Mouse (Mus musculus) forebrain, embryonic 13.5 days (tissue): Measurements from ENCODE around the gene Gm49380. TPM values are rescaled to one million over a fixed set of nuclear protein-coding genes. Genes with fewer than 3 reads are reported as not detected.

Source experiments
- ATAC-seq: fragments of 200-750 bp; cut with Nextera tagmentation; 2 replicates; pipeline ENCODE4 v1.8.0; 2017
- H3K27ac ChIP-seq: fragments of 300-500 bp; sonication (generic); 2 replicates; pipeline ENCODE4 v1.5.1; 2015; ENCODE audit warnings: inconsistent platforms, mild to moderate bottlenecking, moderate library complexity
- H3K27me3 ChIP-seq: fragments of 300-500 bp; sonication (generic); 2 replicates; pipeline ENCODE4 v1.6.1; 2015; ENCODE audit warnings: mild to moderate bottlenecking, inconsistent platforms
- H3K36me3 ChIP-seq: fragments of 300-500 bp; sonication (generic); 2 replicates; pipeline ENCODE4 v1.6.1; 2015; ENCODE audit warnings: mild to moderate bottlenecking, inconsistent platforms; ENCODE audit not compliant: poor library complexity, severe bottlenecking
- H3K4me1 ChIP-seq: fragments of 300-500 bp; sonication (generic); 2 replicates; pipeline ENCODE4 v1.6.1; 2015; ENCODE audit warnings: inconsistent platforms
- H3K4me2 ChIP-seq: fragments of 300-500 bp; sonication (generic); 2 replicates; pipeline ENCODE4 v1.6.1; 2015; ENCODE audit warnings: inconsistent platforms, mild to moderate bottlenecking, moderate library complexity
- H3K4me3 ChIP-seq: fragments of 300-500 bp; sonication (generic); 2 replicates; pipeline ENCODE4 v1.5.1; 2015; ENCODE audit warnings: mild to moderate bottlenecking, inconsistent platforms
- H3K9ac ChIP-seq: fragments of 300-500 bp; sonication (generic); 2 replicates; pipeline ENCODE4 v1.6.1; 2015; ENCODE audit warnings: mild to moderate bottlenecking, inconsistent platforms
- H3K9me3 ChIP-seq: fragments of 300-500 bp; sonication (generic); replicated peaks from 2 replicates; pipeline ENCODE4 v1.6.1; 2016; ENCODE audit warnings: inconsistent platforms
- WGBS: fragments of 180-500 bp; shearing (Covaris S2); methylation state at CpG from one replicate; pipeline ENCODE4 v1.1.7; 2015; 5-methylcytosine and 5-hydroxymethylcytosine counted together
- polyA plus RNA-seq: library from polyadenylated mRNA; unstranded; fragments of >200 nt; fragmentation: Nextera tagmentation; extraction: Ambion mirVana; gene quantifications from 2 replicates; pipeline ENCODE4 v1.2.1, GENCODE M21; 2015

Gm49380 gene
- polyA plus RNA-seq, 1 experiment from 2014 or later: not detected

DNA sequence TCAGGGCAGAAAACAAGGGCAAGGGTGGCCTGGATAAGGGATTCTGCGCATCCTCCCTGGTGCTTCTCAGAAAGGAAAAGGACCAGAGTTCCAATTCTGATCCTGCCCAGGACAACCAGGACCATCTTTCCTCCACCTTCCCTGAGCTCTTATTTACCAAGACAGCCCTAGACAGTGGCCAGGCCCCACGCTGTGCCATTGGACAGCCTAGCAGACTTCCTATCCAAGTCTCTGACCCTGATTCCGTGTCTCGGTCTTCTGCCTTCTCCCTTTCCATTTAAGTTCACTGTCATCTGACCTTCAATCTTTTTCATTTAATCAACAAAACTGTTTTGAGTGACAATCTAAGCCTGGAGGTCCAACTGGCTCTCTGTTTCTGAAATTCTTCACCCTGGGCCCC, 6.7 kb downstream of the Gm49380 start:
- ATAC-seq: no peak
- Histone ChIP-seq H3K36me3 (peaks cover 37% of the 10 kb centered on the region), H3K9ac (no peak overlapping the region), H3K4me3 (no peak overlapping the region), H3K27ac (peak overlapping the region; percentile 41; the same call in 1 of the 2 replicates), H3K27me3 (no peaks in the 10 kb centered on the region), H3K4me1 (peaks cover 51% of the 10 kb centered on the region), H3K9me3 (no peaks in the 10 kb centered on the region), H3K4me2 (peak overlapping the region; percentile 46)
- WGBS: 68% methylated on average over 4 of the region's 4 CpGs

DNA sequence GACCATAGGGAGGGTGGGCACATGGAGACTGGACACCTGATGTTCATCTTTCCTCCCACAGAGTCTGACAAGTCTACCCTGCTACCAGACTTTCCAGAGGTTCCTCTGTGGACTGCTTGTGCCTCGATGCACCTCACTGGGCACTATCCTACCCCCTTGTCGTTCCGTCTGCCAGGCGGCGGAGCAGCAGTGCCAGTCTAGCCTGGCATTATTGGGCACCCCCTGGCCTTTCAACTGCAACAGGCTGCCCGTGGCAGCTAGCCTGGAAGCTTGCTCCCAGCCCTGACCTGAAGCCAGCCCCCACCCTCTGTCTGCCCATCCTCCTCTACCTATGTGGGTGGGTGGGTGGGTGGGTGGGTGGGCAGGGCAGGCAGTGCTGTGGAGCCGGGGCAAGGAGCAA, 7.1 kb downstream of the Gm49380 start:
- H3K27me3 ChIP-seq: no peaks in the 10 kb centered on the region
- H3K27ac ChIP-seq: 0 out of 2 replicates have a peak overlapping the region, but pooled peaks have one; percentile 41
- H3K9me3 ChIP-seq: no peaks in the 10 kb centered on the region
- no peak overlapping the region for H3K4me3 ChIP-seq
- peaks cover 37% of the 10 kb centered on the region for H3K36me3 ChIP-seq
- peaks cover 50% of the 10 kb centered on the region for H3K4me1 ChIP-seq
- WGBS: 94% methylated on average over 6 of the region's 7 CpGs
- no peak overlapping the region for H3K4me2 ChIP-seq
- H3K9ac ChIP-seq: no peak overlapping the region
- ATAC-seq: no peak

DNA sequence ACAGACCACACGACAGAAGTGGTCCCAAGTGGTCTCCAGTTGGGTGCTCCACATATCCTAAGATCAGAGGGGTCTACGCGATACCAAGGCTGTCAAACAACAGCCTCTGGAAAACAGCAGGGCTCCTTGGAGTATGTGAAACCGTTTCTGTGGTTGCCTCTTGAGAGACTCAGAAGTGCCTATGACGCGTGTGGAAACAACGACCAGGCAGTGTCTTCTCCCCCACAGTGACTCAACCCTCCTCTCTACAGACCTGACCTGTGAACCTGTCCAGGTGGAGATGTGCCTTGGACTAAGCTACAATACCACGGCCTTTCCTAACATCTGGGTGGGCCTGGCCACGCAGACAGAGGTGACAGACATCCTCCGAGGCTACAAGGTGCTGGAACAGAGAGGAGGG, 7.5 kb downstream of the Gm49380 start:
- H3K9me3 ChIP-seq: no peaks in the 10 kb centered on the region
- 88% methylated on average over 10 of the region's 10 CpGs for WGBS
- no peak overlapping the region for H3K9ac ChIP-seq
- no peak overlapping the region for H3K4me3 ChIP-seq
- ATAC-seq: no peak
- no peak overlapping the region for H3K4me2 ChIP-seq
- peaks cover 48% of the 10 kb centered on the region for H3K4me1 ChIP-seq
- no peaks in the 10 kb centered on the region for H3K27me3 ChIP-seq
- H3K27ac ChIP-seq: no peak overlapping the region
- peaks cover 37% of the 10 kb centered on the region for H3K36me3 ChIP-seq

DNA sequence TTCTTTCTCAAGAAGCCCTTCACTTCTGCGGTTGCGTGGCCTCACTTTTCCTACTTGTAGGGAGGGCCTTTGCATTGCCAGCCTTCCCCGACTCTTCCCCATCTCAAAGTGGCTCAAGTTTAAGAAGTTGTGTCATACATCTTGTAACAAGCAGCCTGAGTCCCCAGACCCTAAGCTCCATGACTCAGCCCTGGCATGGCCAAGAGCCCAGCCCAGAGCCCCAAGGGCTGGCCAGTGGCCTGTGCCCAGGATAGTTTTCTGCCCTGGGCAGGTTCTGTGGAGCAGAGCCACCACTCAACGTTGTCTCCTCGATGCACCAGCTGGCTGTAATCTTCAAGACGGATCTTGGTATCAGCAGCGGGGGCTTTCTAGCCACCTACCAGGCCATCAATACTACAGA, 8.4 kb downstream of the Gm49380 start:
- Histone ChIP-seq H3K4me2 (no peak overlapping the region), H3K36me3 (peaks cover 37% of the 10 kb centered on the region), H3K27ac (no peak overlapping the region), H3K27me3 (no peaks in the 10 kb centered on the region), H3K9ac (no peak overlapping the region), H3K4me3 (no peak overlapping the region), H3K4me1 (peaks cover 39% of the 10 kb centered on the region), H3K9me3 (no peaks in the 10 kb centered on the region)
- ATAC-seq: no peak
- WGBS: 94% methylated on average over 7 of the region's 7 CpGs

DNA sequence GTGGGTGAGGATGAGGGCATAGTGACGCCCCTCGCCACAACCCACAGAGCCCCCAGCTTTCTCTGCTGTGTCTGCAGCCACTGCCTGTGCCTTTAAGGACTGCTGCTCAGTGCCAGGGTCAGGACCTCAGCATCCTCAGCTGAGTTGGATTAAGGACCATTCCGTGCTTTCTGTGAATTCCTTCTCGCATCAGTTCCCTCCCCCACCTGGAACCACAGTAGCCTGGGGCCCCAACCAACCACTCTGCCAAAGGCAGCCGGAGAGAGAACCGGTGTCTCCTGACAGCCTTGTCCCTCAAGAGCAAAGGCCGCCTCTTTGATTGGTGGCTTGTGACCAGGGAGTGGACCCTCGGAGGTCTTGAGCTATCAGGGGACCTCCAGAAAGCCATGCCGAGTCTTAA, 11.8 kb downstream of the Gm49380 start, which contains the start of gene Mfrp:
Gene Mfrp (plus strand): TSS at position 240 of the 400 bp plus-strand sequence.
- H3K4me3 ChIP-seq: no peak within 1 kb of the TSS
- H3K9ac ChIP-seq: no peak within 1 kb of the TSS
- H3K9me3 ChIP-seq: no peaks in the 10 kb centered on the region
- ATAC-seq: no peak
- peaks cover 30% of the 10 kb centered on the region for H3K36me3 ChIP-seq
- no peak within 1 kb of the TSS for H3K27ac ChIP-seq
- peaks cover 15% of the 10 kb centered on the region for H3K4me1 ChIP-seq
- WGBS: 57% methylated on average over 9 of the region's 9 CpGs
- no peak within 1 kb of the TSS for H3K4me2 ChIP-seq
- H3K27me3 ChIP-seq: no peaks in the 10 kb centered on the region

DNA sequence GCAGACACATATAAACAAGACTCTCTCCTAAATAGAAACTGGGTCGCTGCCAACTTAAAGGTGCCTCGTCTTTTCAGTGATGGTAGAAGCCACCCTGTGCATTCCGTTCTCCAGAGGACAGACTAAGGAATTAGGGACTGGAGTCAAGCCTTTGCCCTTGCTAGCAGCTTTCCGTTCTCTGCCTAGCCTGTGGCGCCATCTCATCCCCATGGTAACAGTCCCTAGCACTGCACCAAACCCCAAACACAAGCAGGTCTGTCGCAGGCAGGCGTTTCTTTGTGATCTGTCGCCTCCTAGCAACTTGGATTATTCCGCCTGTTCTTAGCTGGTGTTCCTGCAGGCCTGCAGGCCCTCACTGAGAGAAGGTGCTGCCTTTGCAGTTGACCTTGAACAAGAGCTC, 16.8 kb downstream of the Gm49380 start:
- Histone ChIP-seq H3K4me2 (0 out of 2 replicates have a peak overlapping the region, but pooled peaks have one; percentile 11), H3K36me3 (no peaks in the 10 kb centered on the region; the same call in 1 of the 2 replicates), H3K9me3 (no peaks in the 10 kb centered on the region), H3K27me3 (no peaks in the 10 kb centered on the region), H3K4me3 (no peak overlapping the region), H3K4me1 (peaks cover 17% of the 10 kb centered on the region), H3K9ac (no peak overlapping the region), H3K27ac (0 out of 2 replicates have a peak overlapping the region, but pooled peaks have one; percentile 57)
- ATAC-seq: peak; percentile 59
- 12% methylated on average over 9 of the region's 9 CpGs for WGBS

DNA sequence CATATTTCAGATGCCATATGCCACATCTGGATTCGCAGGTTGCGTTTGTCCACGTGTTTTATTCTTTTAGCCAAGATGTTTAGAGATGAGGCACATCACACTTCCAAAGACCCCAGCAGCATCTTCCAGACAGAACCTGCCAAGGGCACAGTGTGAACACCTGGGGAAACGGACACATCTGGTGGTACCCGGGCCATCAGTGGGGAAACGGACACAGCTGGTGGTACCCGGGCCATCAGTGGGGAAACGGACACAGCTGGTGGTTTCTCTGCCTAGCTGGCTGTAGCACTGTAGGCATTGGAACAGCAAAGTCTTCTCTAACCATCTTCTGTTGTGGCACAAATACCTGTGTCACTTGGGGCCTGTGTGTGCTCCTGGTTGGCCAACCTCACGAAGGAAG, 17.5 kb downstream of the Gm49380 start:
- H3K27ac ChIP-seq: no peak overlapping the region
- no peak overlapping the region for H3K4me2 ChIP-seq
- H3K9ac ChIP-seq: no peak overlapping the region
- no peak overlapping the region for H3K4me3 ChIP-seq
- H3K27me3 ChIP-seq: no peaks in the 10 kb centered on the region
- 90% methylated on average over 9 of the region's 9 CpGs for WGBS
- no peaks in the 10 kb centered on the region for H3K9me3 ChIP-seq
- peaks cover 17% of the 10 kb centered on the region for H3K4me1 ChIP-seq
- no peaks in the 10 kb centered on the region; the same call in 1 of the 2 replicates for H3K36me3 ChIP-seq
- ATAC-seq: no peak

DNA sequence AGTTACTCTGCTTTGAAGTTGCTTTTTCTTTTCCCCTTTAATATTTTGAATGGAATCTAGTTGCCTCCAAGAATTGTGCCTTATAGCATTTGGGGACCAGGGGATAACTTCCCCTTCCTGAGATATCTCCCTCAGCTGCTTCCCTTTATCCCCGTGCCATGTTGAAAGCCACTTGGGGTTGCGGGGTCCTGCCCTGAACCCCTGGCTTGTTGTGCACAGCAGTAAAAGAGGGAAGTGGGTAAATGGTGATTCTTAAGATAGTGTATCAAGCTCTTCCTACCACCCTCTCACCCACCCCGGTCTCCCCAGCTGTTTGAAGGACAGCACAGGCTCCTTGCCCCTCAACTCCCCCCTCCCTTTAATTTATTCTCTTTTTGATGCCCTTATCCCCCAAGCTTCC, 18.6 kb downstream of the Gm49380 start:
- no peaks in the 10 kb centered on the region; the same call in 1 of the 2 replicates for H3K36me3 ChIP-seq
- no peak for ATAC-seq
- H3K4me3 ChIP-seq: no peak overlapping the region
- H3K4me2 ChIP-seq: no peak overlapping the region
- 92% methylated on average over 3 of the region's 3 CpGs for WGBS
- no peak overlapping the region for H3K9ac ChIP-seq
- H3K9me3 ChIP-seq: no peaks in the 10 kb centered on the region
- peaks cover 17% of the 10 kb centered on the region for H3K4me1 ChIP-seq
- H3K27ac ChIP-seq: no peak overlapping the region
- H3K27me3 ChIP-seq: no peaks in the 10 kb centered on the region

DNA sequence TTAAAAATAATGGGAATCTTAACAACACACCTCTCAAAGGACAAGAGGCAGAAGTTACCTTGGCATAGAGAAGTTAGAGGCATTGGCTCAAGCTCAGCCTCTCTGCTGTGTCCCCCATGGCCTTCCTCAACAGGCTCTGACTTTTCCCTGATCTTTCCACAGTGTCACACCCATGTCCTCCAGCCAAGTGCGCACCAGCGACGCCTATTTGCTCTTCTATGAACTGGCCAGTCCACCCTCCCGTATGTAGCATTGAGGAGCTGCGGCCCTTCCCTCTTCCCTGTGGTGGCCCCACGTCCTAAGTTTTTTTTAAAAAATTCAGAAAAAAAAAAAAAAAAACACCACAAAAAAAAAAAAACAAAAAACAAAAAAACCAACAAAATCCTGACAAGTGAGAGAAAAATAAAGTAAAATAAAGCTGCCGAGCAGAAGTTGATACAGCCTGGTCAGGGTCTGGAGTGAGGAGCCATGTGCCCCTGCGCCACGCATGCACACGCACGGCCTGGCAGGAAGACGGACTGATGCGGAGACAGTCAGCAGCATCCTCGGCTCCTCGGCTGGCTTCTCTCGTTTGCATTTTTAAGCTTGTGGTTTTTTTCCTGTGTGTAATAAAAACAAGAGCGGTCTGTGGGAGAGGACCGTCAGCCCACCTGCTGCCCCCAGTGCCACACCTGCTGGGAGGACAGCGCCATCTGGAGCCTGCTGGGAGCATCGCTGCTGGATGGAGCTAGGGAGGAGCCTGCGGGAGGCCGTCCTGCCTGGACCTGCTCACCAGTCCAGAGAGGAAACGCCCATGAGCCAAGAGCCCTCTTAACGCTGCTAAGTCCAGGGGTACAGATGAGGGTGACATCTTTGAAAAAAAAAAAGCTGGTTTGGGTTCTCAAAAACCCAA, 19.4 kb downstream of the Gm49380 start:
- Histone ChIP-seq H3K4me3 (no peak overlapping the region), H3K27ac (no peak overlapping the region), H3K4me2 (peak overlapping the region; percentile 45), H3K9ac (peak overlapping the region; percentile 37), H3K27me3 (peaks cover 3% of the 10 kb centered on the region; the same call in 1 of the 2 replicates), H3K36me3 (no peaks in the 10 kb centered on the region; the same call in 1 of the 2 replicates), H3K9me3 (no peaks in the 10 kb centered on the region), H3K4me1 (peaks cover 17% of the 10 kb centered on the region)
- WGBS: 25% methylated on average over 24 of the region's 24 CpGs
- ATAC-seq: peak; percentile 57

DNA sequence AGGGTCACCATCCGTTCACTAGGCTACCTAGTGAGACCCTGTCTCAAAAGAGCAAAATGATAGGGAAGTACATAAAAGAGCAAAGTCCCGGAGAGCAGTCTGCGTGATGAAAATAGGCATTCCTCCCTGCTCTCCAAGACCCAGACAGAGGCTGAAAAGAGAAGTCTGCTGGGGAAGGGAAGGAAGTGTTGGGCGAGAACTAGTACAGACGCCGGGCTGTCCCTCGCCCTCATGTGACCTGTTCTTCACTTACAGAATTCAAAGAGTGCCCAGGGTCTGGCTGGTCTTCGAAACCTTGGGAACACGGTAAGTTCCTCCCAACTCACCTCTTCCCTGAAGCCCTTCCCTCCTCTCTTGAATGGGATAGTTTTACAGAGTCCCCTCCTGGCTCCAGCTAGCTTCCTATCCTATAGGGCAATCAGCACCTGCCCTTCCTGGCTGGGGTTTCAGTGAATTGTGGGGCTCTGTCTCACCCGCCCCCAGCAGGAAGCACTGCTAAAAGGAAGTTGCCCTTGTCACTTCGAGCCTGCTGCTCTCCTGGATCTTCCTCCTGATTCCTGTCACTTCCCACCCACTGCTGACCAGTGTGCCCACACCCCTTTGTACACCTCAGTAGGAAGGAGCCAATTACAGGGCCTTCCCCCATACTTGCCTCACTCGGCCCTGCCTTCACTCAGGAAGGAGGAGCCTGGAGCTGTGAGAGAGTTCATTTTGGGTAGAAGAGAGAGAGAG, 24.3 kb downstream of the Gm49380 start:
- Histone ChIP-seq H3K9ac (no peak overlapping the region), H3K4me1 (peaks cover 29% of the 10 kb centered on the region), H3K27me3 (peaks cover 36% of the 10 kb centered on the region), H3K4me3 (no peak overlapping the region), H3K4me2 (no peak overlapping the region), H3K27ac (no peak overlapping the region), H3K9me3 (no peaks in the 10 kb centered on the region), H3K36me3 (no peaks in the 10 kb centered on the region; the same call in 1 of the 2 replicates)
- ATAC-seq: no peak
- WGBS: 68% methylated on average over 12 of the region's 12 CpGs

DNA sequence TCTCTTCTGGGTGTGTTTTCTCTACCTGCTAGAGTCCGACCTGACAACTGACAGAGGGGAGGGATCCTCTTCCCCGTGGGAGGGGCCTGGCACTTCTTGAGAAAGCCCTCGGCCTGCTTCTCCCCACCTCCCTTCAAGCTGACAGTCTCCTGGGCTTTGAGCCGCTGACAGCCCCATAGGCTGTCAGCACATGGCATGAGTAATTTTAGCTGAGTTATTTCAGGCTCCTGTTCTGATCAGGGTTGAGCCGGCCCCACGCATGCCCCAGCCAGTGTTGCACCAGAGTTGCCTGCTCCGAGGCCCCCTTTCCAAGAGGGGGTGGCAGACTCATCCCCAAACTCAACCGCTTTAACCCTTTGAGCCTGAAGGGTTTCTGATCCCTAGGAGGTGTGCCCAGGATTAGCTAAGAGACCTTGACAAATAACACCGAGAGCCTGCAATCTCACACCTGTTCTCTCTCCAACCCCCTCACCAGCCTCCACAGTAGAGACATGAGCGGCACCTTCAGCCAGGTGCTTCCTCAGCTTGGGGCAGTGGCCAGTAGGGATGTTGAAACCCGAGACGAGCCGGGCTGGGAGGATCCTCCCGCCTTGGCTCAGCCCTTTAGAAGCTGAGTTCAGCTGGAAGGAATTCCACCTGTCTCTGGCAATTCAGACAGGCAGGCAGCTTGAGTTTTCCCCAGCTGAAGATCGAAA, 25.4 kb downstream of the Gm49380 start:
- WGBS: 12% methylated on average over 15 of the region's 15 CpGs
- Histone ChIP-seq H3K9ac (peak overlapping the region; percentile 40; the same call in 1 of the 2 replicates), H3K4me3 (no peak overlapping the region), H3K4me2 (no peak overlapping the region), H3K27me3 (peaks cover 48% of the 10 kb centered on the region), H3K9me3 (no peaks in the 10 kb centered on the region), H3K27ac (no peak overlapping the region), H3K4me1 (peaks cover 34% of the 10 kb centered on the region), H3K36me3 (no peaks in the 10 kb centered on the region)
- no peak for ATAC-seq
